Mouse (Mus musculus) left cerebral cortex, adult 9 months (tissue): ENCODE data around the gene Cttnbp2nl.

Source experiments
- DNase-seq, 2 experiments: peaks; one replicate each; pipeline ENCODE4 v3.0.0; 2022; ENCODE audit warnings: low spot score in 2 of 2

The Cttnbp2nl gene

DNA sequence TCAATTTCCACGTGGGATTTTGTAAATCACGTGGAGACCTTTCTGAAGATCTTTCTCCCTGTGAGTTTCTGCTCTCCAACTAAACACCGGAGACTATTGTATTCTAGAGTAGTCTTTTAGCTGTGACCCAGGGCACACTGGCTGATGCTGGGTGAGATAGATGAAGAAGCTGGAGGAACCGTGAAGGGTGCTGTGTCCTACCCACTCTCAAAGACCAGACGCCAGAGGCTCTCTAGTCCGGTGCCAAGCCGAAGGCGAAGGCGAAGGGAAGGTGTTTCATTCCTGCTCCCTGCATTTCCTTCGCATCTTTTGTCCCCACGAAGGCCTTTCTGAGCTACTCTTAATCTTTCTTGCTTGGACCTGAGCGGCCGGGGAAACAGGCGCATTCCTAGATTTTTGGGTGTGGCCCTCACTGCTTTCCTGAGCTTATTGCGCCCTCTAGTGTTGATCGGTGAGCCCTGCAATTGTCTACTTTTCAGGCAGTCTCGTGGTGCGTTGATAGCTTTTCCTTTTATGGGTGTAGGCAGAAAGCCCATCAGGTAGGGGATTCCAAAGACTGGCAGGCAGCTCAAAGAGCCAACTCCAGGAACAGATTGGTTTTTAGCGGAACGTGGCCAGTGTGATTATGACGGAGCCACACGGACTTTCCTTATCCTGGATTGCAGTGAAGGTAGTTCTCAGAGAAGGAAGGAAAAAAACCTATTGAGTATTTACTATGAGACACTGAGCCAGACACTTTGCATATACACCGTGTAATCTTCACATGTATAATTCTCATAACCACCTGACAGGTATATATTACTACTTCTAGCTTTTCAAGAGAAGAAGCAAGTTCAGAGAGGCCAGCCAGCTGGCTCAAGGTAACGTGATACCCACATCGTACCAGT, 5.9 kb upstream of the Cttnbp2nl start:
- peak in 1 of 2 experiments; percentile 93 for DNase-seq

DNA sequence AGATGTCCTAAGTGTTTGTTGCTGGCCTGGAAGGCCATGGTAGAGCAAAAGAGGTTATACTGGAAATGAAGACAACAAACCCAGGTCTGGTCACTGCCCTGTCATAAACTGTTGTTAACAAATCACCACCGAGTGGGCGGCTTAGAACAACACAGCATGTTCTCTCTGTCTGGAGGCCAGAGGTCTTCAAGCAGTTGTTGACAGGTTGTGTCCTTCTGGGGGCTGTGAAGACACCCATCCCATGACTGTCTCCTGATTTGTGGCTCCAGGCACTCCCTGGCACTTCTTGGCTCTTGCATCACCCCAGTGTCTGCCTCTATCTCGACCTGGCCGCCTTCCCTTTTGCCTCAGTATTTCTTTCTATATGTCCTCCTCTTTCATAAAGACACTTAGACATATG, 2.7 kb upstream of the Cttnbp2nl start:
- no peak for DNase-seq

DNA sequence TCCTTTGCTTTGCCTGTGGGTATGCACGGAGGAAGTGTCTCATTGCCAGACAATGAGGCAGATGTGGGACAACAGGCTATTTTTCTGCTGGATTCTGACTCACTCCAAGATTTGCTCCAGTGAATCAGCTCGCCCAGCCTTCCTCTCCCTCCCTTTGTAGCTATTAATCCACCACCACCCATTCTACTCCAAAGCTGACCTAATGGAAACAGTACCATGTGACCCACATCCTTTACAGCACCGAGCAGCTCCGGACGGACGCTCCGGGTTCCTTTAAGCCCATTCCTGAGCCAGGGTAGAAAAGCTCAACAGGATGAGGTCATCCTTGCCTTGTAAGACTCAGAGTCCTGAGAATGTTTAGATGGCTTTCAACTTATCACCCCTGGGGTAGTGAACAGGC, 2.0 kb upstream of the Cttnbp2nl start:
- DNase-seq: peak in 1 of 2 experiments; percentile 39

DNA sequence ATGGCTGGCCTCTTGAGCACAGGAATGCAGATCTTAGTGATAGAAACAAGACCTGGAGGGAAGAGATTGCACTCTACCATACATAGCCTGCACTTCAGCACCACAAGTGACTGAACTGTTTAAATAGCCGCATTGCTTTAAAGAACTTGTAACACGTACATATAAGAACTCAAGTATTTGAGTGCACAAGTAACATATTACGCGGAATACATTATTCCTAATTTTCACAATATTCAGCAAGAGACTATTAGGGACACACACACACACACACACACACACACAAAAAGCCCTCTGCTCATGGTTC, 704 bp upstream of the Cttnbp2nl start:
- no peak for DNase-seq

DNA sequence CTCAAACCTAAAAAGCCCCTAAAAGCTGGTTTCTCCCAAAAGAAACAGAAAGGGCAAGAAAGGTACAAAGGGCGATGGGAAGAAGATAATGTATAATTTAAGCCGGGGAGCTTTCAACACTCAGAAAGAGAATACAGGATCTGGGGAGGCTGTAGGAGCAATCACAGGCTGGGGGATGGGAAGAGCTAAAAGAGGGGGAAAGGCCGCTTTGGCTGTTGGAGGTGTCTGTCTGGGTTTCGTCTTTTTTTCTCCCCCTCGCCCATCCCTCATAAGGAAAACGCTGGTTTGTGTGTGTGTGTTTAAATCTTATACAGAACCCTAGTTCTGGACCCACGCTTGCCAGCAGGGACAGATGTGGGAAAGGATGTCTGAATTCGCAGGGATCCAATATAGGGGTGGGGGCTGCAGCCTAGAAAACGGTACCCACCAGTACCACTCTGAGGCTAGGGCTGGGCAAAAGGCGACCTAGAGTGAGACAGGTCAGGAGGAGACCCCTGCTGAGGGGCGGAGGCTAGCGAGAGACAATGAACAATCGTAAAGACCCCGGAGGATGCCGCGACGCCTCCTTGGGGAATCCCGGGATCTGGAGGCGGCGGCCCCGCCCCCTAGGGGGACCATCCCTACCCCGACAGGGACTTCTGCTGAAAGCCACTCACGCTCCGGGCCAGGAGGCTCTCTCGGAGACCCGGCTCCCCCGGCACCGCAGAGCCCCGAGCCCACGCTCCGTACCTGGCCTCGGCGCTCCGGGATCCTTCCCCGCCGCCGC, 592 bp downstream of the Cttnbp2nl start:
- DNase-seq: no peak

DNA sequence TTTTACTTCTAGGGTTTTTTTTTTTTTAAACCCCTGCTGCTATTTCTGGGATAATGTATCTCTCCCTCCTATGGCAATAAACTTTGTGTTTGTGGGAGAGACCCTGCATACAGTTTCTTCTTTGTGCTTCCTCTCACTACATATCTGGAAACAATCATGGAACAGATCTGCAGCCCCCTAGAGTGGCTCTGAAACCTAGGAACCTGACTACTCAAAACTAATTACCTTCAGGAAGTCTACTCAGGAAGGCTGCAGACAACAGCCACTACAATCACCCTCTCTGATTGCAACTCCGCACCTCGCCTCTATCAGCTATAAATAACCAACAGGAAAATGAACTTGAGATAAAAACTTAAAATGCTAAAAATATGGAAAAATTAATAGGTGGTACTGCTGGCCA, 1.8 kb downstream of the Cttnbp2nl start:
- DNase-seq: no peak

DNA sequence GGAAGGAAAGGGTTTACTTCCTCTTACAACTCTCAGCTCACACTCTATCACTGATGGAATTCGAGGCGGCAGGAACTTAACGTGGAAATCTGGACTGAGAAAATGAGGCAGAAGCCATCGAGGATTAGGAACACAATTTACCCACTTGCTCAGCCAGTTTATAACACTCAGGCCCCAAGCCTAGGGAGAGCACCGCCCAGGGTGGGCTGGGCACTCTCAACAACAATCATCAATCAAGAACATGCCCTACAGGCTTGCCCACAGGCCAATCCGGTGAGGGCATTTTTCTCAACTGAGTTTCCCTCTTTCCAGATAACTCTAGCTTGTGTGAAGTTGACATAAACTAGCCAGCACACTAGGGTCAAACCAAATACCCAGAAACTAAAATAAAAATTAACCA, 3.1 kb downstream of the Cttnbp2nl start:
- DNase-seq: no peak

DNA sequence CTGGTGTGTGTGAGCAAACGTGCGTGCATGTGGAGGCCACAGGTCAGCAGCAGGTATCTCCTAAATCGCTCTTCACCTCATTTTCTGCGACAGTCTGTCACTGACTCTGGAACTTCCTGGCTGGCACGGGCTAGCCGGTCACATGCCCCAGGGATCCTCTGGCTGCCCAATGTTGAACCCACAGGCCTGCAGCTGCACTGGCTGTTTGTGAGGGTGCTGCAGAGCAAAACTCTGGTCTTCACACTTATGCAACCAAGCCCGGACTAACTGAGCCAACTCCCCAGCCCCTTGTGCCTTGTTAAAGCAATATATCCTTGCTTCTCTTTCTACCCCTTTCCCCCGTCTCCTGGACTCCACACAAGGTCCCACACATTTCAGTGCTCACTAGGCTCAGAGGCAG, 5.3 kb downstream of the Cttnbp2nl start:
- DNase-seq: peak in 1 of 2 experiments; percentile 55

DNA sequence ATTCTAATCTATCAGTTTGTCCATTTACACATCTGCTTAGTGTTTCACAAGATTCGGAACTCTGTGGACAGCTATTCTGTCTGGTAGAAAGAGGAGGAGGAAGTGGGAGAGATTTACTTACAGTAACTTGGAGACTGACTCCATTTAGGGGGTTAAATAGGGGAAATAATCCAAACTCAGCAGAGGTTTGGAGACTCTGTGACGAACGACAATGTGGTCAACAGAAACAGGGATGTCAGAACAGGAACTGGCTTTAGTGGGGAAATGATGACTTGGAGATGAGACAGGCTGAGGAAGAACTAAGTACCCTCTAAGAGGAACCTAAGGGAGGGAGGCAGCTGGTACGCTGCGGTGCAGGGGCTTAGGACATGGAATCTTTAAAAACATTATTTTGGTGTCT, 6.1 kb downstream of the Cttnbp2nl start:
- DNase-seq: peak in 1 of 2 experiments; percentile 22

DNA sequence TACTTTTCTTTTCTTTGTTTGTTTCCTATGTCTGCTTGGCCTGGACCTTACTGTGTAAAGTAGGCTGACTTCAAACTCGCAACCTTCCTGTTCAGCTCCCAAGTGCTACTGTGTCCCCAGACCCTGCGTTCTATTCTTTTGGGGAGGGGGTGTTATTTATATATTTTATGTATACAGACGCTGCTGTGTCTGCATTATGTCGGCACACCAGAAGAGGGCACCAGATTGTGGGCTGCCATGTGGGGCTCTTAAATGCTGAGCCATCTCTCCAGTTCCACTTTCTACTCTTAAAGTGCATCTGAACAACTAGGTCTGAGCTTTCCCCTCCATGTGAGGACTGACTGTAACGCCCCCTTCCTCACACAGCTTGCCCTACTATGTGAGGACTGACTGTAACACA, 9.2 kb downstream of the Cttnbp2nl start:
- DNase-seq: no peak

DNA sequence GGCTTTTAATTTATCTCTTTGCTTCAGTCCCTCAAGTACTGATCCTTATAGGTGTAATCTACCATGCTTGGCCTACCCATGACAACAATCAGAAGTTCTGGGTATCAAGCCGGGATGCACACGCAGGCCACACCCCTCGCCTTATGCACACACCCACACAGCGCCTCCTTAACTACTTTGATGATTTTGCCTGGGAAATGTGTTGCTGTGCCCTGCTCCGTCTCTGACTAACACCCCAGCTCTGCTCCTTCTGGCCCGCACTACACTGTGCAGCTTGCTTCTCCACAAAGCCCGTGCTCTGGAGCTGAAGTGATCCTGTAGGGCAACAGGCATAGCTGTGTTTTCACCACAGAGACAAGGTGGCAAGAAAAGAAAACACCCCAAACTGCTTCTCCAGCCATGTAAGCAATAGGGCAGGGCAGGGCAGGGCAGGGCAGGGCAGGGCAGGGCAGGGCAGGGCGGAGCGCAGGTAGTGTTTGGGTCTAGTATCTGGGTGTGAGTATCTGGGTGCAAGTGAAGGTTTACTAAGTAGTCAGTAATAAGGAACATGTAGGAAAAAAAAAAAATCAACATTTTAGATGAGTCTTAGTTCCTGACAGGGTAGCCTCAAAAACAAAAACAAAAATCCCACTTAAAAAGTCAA, 11.8 kb downstream of the Cttnbp2nl start:
- DNase-seq: no peak

DNA sequence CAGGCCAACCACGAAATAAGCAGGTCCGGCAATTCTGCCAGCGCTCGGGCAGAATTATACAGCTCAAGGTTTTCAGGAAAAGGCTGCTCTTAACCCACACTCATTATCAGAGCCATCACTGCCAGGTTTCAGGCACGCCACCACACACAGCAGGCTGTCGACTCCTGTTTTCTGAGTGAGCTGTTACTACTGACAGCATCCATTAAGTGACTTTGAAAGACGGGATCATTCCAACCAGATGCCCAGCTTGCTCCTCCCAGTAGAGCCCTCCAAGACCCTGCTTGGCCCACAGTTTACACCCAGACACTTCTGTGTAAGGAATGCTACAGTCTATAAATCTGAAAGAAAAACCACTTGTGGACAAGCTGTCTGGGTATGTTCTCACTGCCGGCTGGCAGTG, 12.9 kb downstream of the Cttnbp2nl start:
- DNase-seq: no peak

DNA sequence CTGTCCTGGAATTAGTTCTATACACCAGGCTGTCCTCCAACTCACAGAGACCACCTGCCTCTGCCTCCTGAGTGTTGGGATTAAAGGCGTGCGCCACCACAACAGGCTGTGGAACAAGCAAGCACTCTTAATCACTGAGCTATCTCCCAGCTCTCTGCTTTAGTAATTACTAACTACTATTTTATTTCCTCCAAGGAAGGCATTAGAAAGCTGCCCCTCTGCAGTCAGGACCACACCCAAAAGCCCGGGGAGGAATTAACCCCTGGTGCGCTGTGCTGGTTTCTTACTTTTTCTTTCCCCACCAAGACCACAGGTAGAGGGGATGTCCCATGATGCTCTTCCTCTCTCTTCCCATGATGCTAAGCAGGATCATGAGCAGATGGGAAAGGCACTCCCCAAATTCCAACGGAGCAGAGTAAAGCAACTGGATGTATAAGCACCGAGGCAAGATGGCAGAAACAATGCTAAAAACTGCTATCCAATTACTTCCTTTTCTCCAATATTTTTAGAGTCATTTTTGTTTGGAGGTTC, 15.6 kb downstream of the Cttnbp2nl start:
- DNase-seq: no peak

DNA sequence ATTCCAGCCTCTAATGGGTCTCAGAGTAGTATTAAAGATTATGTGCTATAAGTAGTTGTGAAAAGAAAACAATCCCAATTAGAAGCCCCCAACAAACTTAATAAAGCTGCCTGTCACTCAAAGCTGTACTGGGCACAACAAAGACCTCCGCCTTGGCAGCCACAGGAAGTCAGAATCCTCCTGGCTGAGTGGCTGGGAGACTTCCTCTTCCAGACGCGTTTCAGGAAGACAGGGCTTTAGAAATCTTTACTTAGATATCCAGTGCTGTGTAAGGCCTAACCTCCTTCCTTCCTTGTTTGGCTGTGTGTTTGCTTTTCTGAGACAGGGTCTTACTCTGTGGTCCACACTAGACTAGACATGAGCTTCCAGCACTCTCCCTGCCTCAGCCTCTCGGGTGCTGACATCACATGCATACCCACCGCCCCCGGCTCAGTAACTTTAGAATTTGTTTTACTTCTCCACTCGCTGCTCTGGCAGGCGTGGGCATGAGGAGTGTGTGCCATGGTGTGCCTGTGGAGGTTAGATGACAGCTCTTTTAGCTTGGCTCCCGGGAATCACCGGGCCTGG, 16.6 kb downstream of the Cttnbp2nl start:
- peak in 1 of 2 experiments; percentile 41 for DNase-seq

DNA sequence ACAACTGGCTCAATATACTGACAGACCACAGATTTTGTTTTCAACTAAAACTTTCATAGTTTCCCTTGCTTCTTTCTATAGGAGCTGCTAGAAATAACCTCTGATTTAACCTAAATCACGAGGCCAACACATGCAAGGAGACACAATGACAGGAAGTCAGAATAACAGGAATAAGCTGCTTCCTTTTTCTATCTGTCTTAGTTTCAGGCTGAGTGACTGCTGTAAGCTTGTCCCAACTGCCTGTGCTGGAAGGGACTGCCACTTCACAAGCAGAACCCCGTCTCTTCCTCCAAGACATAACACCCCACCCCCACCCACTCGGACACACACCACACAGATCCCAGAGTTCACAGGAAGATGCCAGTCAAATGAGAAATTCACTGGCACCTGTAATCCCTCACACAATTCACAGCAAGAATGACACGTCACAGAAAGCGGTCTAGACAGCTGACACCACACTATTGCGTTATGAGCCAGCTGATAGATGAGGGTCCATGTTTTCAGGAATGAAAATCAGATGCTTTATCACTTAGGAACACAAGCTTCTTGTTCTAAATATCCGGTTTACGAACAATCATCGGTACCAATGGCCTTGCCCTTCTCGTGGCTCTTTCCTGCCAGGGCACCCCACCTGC, 29.5 kb downstream of the Cttnbp2nl start:
- DNase-seq: no peak

DNA sequence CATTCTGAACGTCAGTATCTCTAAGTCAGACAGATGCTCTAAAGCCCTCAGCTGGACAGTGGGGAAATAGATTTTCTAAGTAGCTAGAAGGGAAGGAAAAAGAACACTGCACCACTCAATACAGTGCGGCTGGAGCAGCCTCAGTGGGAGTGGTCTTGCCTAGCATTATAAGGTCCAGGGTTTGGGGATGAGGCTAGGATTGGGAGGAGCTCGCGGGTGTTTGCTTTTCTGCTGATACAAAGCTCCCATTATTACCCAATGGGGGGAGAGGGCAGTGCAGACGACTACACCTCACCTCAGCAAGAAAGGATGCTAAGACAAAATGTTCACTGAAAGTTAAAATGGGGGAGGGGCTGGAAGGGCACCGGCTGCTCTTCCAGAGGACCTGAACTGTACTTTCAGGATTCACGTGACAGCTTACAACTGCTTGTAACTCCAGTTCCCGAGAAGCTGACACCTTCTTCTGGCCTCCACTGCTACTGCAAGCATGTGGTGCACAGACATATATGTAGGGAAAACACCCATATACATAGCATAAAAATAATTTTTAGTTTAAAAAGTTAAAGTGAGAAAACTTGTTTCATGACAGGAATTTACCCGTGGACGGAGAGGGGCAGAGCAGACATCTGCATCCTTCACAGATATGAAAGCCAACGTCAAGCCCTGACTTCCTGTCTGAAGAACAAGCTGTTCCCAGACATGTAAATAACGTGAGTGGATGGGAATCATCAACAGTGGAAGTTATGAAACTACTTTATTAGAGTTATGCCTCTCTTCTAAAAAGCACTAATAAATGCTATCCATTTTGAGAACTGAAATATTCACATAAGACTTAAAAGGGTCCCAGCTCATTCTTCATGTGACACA, 32.9 kb downstream of the Cttnbp2nl start:
- DNase-seq: no peak

DNA sequence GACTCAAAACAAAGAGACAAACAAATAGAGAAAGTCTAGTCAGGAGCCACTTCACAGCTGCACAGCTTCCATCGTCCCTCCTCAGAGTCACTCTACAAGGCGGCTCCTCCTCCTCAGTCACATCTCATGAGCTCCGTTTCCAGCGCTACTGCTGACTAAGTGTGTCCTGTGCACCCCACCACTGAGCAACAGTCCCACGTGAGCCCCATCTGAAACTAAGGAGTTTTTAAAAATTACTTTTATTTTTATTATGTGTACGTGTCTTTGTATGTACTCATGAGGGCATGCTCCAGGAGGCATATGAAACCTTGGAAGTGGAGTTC, 34.2 kb downstream of the Cttnbp2nl start:
- no peak for DNase-seq

DNA sequence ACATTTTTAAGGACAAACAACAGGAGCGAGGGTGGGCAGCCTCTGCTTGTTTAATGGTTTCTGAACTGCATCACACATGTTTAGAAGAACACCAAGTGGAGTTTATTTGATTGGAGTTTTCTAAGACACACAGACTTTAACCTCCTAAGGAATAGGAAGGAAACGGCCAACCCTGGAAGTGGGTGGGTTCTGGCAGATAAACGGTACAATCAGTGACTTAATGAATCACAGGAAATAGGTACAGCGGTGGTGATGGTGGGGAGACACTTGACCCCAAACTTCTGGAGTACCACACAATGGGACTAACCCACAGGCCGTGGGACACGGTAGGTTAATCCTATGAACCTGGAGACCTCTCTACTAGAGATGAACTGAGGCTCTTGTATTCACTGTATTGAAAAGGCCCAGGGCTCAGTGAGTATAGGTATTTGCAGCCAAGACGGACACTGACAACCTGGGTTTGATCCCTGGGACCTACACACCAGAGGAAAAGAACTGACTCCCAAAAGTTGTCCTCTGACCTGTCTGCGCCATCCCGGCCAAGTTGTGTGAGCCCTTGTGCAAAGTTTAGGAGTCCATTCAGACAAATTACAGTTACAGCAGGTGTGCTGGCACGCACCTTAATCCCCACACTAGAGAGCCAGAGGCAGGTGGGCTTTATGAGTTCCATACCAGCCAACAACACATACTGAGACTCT, 34.7 kb downstream of the Cttnbp2nl start:
- DNase-seq: no peak

DNA sequence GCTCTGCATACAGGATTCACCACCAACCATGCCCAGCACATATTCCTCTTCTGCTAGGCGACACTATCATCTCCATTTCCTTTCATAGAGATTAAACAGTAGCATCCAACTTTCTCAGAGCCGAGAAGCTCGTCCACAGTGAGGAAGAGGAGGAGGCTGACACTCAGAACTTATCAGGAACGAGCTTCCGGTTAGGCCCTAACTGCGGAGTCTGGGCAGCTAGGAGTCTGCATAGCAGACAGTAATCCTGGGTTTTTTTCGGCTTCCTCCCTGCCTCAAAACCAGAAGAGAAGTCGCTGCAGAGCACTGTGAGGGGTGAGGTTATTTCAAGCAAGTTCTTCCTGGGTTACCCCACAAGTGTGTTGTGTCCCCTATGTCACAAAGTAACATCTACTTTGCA, 35.6 kb downstream of the Cttnbp2nl start:
- no peak for DNase-seq

DNA sequence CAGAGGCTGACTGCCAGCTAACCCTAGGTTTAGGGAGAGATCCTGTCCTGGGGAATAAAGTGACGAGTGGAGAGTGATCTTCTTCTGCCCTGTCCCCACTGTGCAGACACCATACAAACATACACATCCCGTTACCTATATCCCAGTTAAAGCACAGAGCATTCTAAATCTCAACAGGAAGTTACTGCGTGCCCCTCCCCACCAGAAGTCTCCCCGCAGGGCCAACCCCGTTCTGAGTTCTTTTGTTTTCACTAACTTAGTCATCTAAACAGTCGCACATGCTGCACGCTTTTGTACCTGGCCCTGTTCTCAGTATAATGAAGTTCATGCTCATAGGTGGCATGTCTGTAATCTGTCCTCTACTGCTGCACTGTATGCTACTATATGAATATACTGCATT, 36.7 kb downstream of the Cttnbp2nl start:
- no peak for DNase-seq
